Mouse (Mus musculus): Measurements from ENCODE around the gene Tbck.

DNA sequence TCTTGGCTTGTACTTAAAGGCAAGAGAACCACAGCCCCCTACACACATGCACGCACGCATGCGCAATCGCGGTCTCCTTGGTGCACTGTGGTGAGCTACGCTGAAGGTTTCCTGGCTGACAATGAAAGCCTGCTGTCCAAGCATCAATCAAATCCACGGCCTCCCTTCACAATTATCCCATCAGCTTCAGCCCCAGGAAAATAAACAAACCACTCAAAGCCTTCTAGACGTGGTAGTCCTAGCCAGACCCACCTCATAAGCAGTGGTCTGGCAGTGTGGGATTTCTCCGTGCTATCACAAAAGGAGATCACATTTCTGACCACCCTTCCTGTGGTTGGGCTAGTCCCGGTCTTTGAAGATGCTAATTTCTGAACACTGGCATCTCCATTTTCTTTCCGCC is 174.9 kb downstream of the Tbck start:
- no peak for TF ChIP-seq CTCF (IDR thresholded peaks at IDR 0.05; ENCODE audit: low read depth)
- no peak for TF ChIP-seq EP300 (optimal IDR thresholded peaks at IDR 0.05)
